Mouse (Mus musculus) gastrocnemius, postnatal 14 days (tissue): Measurements from ENCODE around the gene Tbc1d10b. TPM values are rescaled to one million over a fixed set of nuclear protein-coding genes. Genes with fewer than 3 reads are reported as not detected.
A peak's percentile ranks its signal among the peaks of the same experiment; 100 is the strongest.
"Not testable (repeated sequence)": the region's sequence is repeated elsewhere in the genome, so short reads cannot be mapped to it uniquely, and the experiment has no call there.

Source experiments
- DNase-seq: peaks from one replicate; pipeline ENCODE4 v3.0.0; 2021; ENCODE audit warnings: mixed read lengths
- intact Hi-C: fragments of 180-260 bp; cut with DNase I; formaldehyde crosslinking; loops from one replicate; pipeline ENCODE4 v1.15.1; 2025; ENCODE audit warnings: low total_unique reads
- long read RNA-seq, 2 experiments: library from polyadenylated mRNA; stranded (forward); transcript quantifications; one replicate each; pipeline ENCODE4 v2.0.0; 2021
- total RNA-seq, 2 experiments: library from RNA; stranded (reverse); gene quantifications; 2 replicates each; pipeline ENCODE4 v1.2.3; 2021

The Tbc1d10b gene
- 10 to 100 TPM; 32.1 to 32.9 TPM for total RNA-seq
- long read RNA-seq, experiment 1, transcript Tbc1d10b-201 (9 exons, 3,614 nt), result major isoform, 36 of 56 reads
- long read RNA-seq, experiment 1, partial matches to known transcripts, result 3 of 56 reads
- long read RNA-seq, experiment 1, other reads (novel, unspliced or antisense), result 17 of 56 reads
- long read RNA-seq, experiment 2, transcript Tbc1d10b-201 (9 exons, 3,614 nt), result major isoform, 48 of 60 reads
- long read RNA-seq, experiment 2, partial matches to known transcripts, result 4 of 60 reads
- long read RNA-seq, experiment 2, other reads (novel, unspliced or antisense), result 8 of 60 reads

- no peak for DNase-seq
- intact Hi-C loops, result no loop called here
Measured at GRCm38 (mm10) chr7:127208295-127208552, at the start of gene Tbc1d10b. Tbc1d10b (minus strand) TSS chr7:127208468.

- intact Hi-C loops, result no loop called here
- DNase-seq, result no peak
Measured at GRCm38 (mm10) chr7:127256518-127256917, 48.2 kb upstream of the Tbc1d10b start.

- no peak for DNase-seq
- intact Hi-C loops, result no loop called here
Measured at GRCm38 (mm10) chr7:127255965-127256364, 47.7 kb upstream of the Tbc1d10b start.

GRCm38 (mm10) chr7:127255008-127255407 is 46.7 kb upstream of the Tbc1d10b start:
- no peak for DNase-seq
- intact Hi-C loops, result no loop called here

GRCm38 (mm10) chr7:127253821-127254769 is 45.8 kb upstream of the Tbc1d10b start:
- intact Hi-C loops, result no loop called here
- DNase-seq, result peak; percentile 95

- intact Hi-C loops, result no loop called here
- DNase-seq, result no peak
Measured at GRCm38 (mm10) chr7:127253341-127253740, 45.1 kb upstream of the Tbc1d10b start.

GRCm38 (mm10) chr7:127252414-127252813 is 44.1 kb upstream of the Tbc1d10b start:
- intact Hi-C loops, result no loop called here
- DNase-seq, result no peak

GRCm38 (mm10) chr7:127250511-127250910 is 42.2 kb upstream of the Tbc1d10b start:
- intact Hi-C loops, DNase-seq: not testable (repeated sequence)

- intact Hi-C loops, result no loop called here
Measured at GRCm38 (mm10) chr7:127244658-127245510, 36.6 kb upstream of the Tbc1d10b start.

GRCm38 (mm10) chr7:127243870-127244657 is 35.8 kb upstream of the Tbc1d10b start, which contains the start of gene Zfp771:
Zfp771 (plus strand) TSS chr7:127244274.
- intact Hi-C loops, result no loop called here
- DNase-seq, result peak; percentile 99

More at GRCm38 (mm10) chr7:127244658-127245510, 36.6 kb upstream of the Tbc1d10b start:
- DNase-seq, result peak; percentile 72

- DNase-seq, result no peak
Measured at GRCm38 (mm10) chr7:127243361-127243867, 35.1 kb upstream of the Tbc1d10b start.

GRCm38 (mm10) chr7:127234777-127235176 is 26.5 kb upstream of the Tbc1d10b start:
- intact Hi-C loops, result no loop called here
- no peak for DNase-seq

More at GRCm38 (mm10) chr7:127243361-127243867, 35.1 kb upstream of the Tbc1d10b start:
- intact Hi-C loops, result no loop called here

GRCm38 (mm10) chr7:127233765-127234164 is 25.5 kb upstream of the Tbc1d10b start:
- intact Hi-C loops, result no loop called here
- no peak for DNase-seq

- no peak for DNase-seq
- intact Hi-C loops, result no loop called here
Measured at GRCm38 (mm10) chr7:127233368-127233749, 25.1 kb upstream of the Tbc1d10b start.

- intact Hi-C loops, result no loop called here
- DNase-seq, result peak; percentile 85
Measured at GRCm38 (mm10) chr7:127232622-127233367, 24.5 kb upstream of the Tbc1d10b start, which contains the start of the genes Zfp553 and Sept1. Zfp553 (plus strand) TSS chr7:127233061. Sept1 (minus strand) TSS chr7:127233130.

- intact Hi-C loops, result no loop called here
- DNase-seq, result no peak
Measured at GRCm38 (mm10) chr7:127231826-127232621, 23.8 kb upstream of the Tbc1d10b start.

- intact Hi-C loops, result no loop called here
- DNase-seq, result no peak
Measured at GRCm38 (mm10) chr7:127231376-127231775, 23.1 kb upstream of the Tbc1d10b start.
